Mouse (Mus musculus) left cerebral cortex, postnatal 36 days (tissue): ENCODE measurements around the gene Mphosph9. TPM values are rescaled to one million over a fixed set of nuclear protein-coding genes. Genes with fewer than 3 reads are reported as not detected.
A peak's percentile ranks its signal among the peaks of the same experiment; 100 is the strongest.

Experiments
- DNase-seq, 2 experiments: peaks; one replicate each; pipeline ENCODE4 v3.0.0; 2021 to 2022; ENCODE audit warnings: low spot score in 2 of 2, mixed read lengths in 1 of 2
- intact Hi-C: fragments of 180-260 bp; cut with DNase I; formaldehyde crosslinking; loops from one replicate; pipeline ENCODE4 v1.15.1; 2025
- total RNA-seq, 2 experiments: library from RNA; stranded (reverse); gene quantifications; 2 replicates each; pipeline ENCODE4 v1.2.3; 2021

Gene Mphosph9
- total RNA-seq, 2 experiments from 2014 or later, result 19.6 to 23.8 TPM

DNA sequence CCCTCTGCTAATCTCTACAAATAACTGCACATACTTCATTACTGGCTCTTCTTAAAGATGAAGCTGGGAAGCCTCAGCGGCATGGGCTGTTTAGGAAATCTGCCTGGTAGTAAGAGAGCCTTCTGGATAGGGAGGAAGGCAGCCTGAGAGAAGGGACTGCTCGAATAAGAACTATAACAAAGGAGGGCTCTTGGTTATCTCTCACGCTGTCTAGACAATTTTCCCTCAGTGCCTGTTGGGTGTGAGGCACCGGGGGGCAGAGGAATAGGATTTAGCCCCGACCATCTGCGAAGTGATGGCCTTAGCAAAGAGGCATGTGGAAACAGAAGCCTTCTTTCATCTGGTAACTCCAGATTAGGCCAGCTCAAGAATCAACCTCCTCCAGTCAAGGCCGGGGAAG is 80.5 kb downstream of the Mphosph9 start:
- intact Hi-C loops, result loop anchor here (5.0 kb wide), 1 partner anchor 85 kb away; no protein-coding TSS in a partner anchor
- no peak for DNase-seq

DNA sequence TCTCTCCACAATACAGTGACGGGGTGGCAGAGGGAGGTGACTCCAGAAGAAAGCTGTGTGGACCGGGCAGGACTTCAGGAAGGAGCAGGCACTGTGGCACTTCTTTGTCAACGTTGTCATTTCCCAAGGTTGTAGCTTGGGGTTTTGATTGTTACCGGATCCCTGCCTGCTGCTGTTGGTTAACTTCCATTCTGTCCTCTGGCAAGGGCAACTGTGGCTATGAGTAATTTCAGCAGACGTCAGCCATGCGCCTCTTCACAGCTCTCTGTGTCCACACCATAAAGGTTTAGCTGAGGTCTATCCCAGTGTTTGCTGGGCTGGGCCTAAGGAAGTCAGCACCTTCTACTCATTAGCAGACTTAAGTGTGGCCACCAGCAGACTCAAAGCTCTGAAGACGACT is 82.9 kb downstream of the Mphosph9 start:
- intact Hi-C loops, result loop anchor here (5.0 kb wide), 1 partner anchor 83 kb away; no protein-coding TSS in a partner anchor
- DNase-seq, result no peak

DNA sequence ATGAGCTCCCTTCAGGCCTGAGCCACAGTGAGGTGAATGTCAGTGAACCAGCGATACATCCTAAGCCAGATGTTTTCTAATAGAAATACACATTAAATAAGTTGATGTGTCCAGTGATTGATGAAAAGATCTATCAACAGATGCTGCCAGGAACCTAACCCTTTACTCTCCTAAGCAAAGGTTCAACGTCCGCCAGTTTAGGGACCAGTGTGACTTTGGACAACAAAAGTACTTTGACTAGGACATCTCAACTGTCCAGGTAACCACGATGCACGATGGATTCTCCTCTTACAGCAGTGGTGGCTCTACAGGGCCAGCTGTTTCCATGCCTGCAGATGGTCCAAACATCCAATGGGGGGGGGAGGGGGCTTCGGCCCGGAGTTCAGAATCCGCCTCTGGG is 83.3 kb downstream of the Mphosph9 start:
- intact Hi-C loops, result no loop called here
- no peak for DNase-seq

DNA sequence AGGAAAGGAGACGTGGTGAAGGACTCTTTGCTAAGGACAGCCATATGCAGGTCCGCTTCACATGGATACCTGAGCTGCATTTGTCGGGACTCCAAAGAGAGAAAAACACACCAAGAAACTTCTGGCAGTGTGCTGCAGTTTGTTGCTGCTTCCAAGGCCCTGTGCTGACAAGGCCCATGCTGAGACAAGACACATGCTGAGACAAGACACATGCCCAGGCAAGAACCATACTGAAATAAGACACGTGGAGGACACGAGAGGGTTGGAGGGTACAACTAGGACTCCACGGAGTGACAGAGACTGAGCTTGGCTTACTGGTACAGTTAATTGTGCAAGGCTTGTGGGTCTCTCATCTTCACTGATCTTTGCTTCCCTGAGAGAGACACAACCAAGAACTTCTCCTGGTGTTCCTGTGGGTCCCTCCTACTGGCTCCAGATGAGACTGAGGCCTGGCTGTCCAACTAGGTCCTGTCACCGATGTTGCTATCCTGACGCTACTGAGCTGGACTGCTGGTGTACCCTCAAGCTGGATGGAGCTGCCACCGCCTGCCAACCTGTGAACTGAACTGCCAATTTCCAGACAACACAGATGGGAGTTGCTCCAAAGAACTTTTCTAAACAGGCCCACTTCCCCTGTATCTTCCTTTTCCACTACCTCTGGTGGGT is 84.4 kb downstream of the Mphosph9 start:
- no peak for DNase-seq
- intact Hi-C loops, result no loop called here

DNA sequence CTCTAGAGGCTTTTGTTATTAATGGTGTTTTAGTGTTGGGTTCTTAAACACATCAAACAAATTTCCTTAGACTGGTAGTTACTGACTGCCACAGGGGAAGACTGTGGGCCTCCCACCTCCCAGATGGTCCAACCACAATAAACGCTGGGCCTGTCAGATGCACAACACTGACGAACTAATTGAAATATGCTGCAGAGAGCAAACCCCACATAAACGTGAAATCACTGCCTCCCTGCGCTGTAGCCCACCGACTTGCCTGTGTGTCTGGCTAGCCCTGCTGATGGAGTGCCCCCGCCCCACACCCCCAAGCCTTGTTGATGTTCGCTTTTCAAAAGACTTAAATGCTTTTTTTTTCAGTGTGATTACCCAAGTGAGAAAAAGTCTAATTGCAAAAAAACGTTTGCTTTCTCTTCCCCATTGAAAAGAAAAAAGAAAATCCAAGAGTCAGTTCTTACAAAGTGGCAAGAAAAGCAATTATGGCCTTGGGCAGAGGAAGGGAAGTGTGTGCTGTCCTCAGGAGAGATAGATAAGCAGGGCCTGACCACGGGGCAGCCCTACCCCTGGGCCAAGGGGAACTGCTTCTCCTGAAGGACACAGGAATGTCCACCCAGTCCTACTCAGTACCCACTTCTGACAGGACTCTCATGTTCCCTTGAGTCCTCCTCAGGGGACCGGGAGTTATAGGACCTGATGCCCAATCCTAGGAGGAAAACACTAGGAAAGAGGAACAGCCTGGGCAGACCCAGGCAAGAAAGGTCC is 85.9 kb downstream of the Mphosph9 start:
- DNase-seq, result no peak
- intact Hi-C loops, result no loop called here

DNA sequence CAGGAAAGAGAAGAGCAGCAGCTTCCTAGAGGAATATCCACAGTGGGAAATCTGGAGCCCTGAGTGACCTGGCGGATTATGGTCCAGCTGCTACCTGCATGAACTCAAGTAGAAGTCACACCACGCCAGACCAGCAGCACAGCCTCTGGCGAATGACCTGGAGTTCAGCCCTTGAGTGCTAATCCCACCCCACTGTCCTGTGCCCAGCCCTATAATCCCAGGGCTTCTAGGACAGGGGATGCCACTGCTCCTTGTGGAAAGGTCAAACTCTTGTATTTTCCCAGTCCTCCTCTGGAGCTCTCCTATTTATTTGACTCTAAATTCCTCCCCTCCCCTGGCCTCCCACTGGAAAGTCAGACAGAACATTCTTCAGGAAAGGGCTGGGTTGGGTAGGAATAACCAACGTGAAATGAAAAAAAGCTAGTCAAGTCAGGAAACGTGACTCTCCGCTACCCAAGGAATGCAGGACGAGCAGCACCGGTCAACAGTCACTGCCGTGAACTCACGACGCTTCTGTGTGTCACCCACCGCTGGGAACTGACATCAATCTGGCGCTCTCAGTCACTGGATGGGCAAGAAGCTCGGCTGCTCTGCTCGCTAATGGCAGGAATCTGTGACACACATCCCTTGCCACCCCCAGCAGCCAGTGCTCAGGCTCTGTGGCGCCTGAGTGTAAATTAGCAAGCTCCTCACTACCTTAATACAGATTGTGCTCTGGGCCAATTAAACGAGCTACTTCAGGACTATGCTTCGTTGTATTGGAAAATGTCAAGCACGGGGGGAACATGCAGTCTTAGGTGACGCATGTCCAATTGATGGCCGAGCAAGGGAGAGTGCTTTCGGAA is 86.7 kb downstream of the Mphosph9 start:
- no peak for DNase-seq
- intact Hi-C loops, result no loop called here

DNA sequence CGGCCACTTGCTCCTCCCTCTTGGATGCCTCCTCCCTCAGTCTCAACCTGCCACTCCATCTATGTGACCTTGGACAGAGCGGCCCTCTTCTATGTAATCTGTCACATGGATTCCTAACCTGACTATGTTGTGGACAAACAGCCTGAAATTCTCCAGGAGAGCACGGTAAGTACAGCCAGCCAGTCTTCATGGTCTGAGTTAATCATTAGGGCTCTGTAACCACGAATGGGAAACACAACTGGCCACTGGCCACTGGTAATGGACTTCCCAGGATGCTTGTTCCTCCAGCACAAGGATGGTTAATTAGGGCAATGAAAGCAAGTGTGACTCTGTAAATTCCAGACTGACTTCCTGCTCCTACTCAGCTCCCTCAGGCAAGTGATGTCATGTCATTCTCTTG is 91.6 kb downstream of the Mphosph9 start:
- intact Hi-C loops, result no loop called here
- no peak for DNase-seq

DNA sequence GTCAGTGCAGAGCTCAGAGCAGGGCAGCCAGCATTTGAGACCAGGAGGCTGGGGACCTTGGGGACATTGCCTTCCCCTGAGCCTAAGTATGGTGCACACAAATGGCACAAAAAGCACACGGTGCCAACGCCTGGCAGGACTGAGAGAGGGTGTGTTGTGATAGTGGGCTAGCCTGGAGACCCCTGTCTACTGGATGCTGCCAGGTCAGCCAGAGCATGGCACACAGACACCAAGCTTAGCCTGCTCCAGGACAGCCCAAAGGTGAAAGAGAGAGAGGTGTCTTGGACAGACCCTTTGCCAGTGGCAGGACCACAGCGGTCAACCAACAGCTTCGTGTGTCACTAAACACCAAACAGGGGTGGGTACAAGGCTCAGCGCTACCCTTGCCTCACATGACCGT is 93.0 kb downstream of the Mphosph9 start:
- DNase-seq, result no peak
- intact Hi-C loops, result no loop called here

DNA sequence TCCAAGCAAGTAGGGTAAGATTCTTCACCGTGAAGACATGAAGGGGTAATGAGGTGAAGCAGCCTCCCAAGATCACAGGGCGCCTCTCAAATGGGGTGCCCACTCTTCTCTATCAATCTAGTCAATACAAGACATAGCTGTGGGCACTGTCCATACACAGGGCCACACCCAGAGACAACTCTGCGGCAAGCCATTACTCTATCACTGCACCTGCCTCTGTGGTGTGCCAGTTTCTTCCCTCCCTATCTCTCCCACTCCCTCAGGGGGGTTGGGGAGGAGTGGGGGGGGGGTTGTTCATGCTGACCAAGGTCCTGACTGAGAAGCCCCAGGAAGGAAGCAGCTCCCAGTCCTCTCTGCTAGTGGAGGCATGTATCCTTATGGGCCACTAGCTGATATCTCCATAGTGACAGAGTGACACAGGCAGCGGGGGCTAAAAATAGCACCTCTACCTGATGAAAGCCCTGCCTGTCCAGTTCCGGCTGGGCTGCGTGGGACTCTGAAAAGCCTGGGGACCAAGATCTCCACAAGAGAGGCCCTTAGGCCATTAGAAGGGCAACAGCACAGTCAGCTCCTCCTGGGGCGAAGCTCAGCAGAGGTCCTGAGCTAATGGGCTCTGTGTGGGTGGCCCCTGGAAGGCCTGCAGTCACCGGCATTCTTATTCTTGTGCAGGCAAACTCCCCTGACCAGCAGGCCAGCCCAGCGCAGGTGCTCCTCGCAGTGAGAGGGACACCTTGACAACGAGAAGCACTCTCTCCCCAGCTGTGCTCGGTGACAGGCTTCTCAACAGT is 93.7 kb downstream of the Mphosph9 start:
- DNase-seq, result peak in 1 of 2 experiments; percentile 12
- intact Hi-C loops, result no loop called here

DNA sequence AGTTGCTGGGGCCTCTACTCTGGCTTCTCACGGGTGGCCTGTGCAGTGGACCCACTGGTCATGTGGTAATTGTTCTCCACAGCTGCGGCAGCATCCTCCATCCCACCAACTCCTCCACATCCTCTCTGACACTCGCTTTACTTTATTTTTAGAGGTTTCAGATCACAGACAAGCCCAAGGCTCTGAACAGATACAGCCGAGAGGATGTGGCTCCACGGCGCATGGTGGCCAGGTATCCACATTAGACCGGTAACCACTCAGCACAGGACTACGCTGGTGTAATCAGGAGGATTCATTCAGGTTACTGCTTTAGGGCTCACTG is 94.7 kb downstream of the Mphosph9 start:
- intact Hi-C loops, result no loop called here
- DNase-seq, result no peak

DNA sequence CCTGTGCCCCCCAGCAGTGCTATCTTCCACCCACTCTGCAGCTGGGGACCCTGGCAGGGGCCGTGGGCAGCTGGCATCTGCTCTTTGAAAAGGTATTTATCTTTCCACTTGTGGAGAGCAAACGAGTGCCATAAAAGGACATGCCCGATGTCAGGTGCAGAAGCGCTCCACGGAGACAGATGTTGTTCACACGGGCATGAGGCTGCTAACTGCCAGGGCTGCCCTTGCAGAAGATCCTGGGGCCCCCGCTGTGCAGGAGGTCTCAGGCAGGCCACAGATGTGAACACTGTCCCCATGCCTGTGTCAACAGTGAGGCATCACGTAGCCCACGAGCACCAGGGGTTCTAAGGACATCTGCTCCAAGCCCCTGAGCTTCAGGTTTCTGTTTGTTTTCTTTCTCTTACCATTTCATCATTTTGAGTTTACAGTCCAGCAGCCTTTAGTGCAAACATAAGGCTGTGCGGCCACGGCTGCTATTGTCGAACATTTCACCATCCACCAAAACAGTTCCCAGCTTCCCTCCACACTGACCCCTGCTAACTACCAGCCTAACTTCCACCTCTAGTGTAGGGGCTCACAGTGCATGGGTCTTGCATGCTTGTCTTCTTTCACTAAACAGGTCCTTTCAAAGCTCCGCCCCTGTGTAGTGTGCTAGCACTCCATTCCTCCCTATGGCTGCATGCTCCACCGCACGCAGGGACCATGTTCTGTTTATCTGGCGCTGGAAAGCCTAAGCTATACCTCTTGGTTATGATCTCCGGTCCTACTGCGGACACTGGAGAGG is 95.2 kb downstream of the Mphosph9 start:
- intact Hi-C loops, result no loop called here

DNA sequence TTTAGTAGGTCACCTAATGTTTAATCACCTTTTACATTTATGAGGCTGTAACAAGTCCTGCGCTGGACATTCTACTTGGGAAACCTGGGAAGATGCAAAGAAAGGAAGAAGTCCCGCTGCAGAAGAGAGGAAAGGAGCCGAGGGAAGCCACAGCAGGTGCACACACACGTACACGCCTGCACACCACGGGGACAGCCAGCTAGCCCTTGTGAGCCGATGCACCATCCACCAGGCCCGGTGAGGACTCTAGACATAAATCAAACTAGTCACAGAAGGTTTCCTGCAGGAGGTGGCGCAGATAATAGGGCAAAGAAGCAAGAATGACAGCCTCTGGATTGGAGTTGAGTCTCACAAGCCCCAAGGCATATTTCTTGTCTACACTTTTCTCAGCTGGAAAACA is 97.3 kb downstream of the Mphosph9 start:
- DNase-seq, result no peak
- intact Hi-C loops, result no loop called here

More for the DNA sequence above, 95.2 kb downstream of the Mphosph9 start:
- DNase-seq, result no peak

DNA sequence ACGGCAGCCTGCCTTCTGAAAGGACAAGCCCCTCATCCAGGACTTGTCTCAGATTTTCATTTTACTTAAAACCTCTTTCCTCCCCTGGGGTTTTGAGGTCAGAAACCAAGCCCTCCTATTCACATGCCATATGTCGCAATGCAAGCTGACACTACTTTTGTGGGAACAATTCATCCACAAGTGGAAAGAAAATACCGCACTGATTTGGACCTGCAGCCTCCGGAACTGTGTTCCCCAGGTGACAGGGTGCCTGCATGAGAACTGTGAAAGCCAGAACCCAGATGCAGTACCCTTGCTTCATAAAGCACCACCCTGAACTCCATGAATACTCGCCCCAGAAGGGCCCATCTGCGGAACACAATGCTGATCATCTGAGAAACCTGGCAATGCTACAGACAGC is 100.6 kb downstream of the Mphosph9 start:
- intact Hi-C loops, result no loop called here
- no peak for DNase-seq

DNA sequence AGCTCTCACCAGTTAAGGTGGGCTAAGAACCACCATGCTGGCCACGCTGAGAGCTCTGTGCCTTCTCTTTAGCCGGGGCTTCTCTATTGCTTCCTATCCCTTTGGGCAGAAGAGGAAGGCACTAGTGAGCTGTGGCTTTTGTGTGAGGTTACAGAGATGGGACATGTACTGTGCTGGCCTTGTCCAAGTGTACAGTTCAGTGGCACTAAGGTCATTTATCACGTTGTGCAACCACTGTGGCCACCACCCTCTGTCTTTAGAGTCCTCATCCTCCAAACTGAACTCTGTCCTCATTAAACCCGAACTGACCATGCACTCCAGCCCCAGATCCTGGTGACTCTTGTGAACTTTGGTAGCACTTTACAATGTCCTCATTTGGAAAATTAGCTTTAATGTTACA is 101.3 kb downstream of the Mphosph9 start:
- intact Hi-C loops, result no loop called here
- DNase-seq, result no peak

DNA sequence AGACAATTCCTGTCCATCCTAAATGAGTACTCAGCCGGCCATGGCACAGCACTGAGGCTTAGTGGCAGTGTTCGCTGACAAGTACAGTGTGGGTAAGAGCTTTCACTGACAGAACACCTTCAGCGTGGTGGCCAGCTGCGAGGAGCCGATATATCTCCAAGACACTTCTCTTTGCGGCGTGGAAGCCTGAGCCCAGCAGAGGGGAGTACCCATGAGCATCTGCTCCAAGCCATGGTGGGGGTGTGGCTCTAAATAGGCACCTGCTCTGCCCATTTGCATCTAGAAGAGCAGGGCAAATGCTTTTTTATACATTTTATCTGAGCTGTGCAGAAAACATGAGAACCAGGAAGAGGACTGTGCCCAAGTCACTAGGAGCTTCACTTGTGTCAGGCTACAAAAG is 101.9 kb downstream of the Mphosph9 start:
- intact Hi-C loops, result no loop called here
- DNase-seq, result no peak

DNA sequence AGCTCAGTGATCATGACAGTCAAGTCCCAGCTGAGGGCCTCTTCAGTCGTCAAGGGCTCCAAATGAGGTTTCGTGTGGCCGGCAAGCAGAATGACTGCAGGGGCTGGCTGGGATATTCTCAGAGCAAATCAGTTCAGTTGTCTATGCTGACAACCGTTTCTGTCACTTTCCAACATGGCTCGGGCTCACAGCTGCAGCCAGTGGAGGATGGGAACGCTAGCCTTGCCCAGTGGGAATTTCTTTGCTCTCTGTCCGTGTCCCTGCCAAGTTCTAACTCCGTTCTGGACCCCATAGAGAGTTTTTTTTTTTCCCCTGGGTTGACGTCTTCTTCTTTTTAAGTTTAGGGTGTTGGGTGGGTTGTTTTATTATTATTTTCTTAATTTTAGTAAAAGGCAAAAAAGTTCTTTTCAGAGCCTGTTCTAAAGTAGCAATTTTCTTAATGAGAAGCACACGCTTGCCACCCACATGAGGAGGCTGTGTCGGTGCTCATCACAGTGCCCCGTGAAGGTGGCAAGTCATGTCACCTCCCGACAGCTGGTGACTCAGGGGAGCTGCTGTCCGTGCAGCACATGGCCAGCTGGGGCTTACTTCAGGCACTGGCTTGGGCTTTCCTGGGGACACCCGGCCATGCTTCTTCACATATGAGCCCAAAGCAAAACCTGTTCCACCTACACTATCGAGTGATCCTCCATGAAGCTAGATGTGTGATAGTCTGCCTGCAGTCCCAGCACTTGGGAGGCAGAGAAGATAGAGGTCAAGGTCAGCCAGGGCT is 103.3 kb downstream of the Mphosph9 start:
- intact Hi-C loops, result loop anchor here (5.0 kb wide), 1 partner anchor 57 kb away; no protein-coding TSS in a partner anchor
- no peak for DNase-seq

DNA sequence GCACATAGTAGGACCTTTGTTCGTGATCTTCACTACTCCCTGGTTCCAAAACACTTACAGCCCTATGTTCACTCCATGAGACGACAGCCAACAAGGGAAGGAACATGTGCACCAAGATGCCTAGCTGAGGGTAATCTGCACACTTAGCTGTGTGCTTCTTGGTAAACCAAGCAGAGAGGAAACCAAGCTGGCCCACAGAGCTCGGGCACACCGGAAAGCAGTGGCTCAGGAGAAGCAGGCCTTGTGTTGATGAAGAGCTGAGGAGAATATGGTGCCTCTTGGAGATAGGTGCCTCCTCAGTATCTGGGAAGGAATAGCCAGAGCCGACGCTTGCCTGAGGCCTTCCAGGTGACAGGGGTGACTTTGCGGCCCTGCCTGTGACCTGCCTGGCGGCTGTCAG is 104.2 kb downstream of the Mphosph9 start:
- intact Hi-C loops, result loop anchor here (5.0 kb wide), 1 partner anchor 56 kb away; no protein-coding TSS in a partner anchor
- no peak for DNase-seq

DNA sequence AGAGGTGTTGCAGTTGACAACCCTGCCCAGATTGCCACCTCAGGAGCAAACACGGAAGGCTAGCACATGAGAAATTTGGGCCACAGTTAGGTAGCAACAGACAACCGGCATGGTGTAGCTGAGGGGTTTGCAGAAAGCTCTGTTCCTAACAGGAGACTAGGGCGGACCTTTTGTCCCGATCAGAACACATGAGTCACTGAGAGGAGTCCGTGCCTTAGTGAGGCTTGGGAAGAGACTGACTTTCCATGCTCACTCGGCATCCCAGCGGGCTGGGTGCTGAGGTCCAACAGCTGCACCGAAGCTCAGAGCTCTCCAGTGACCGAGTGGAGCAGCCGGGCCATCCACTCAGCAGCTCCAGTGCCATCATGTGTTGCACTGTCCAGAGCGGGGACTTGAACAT is 105.1 kb downstream of the Mphosph9 start:
- DNase-seq, result no peak
- intact Hi-C loops, result loop anchor here (5.0 kb wide), 1 partner anchor 55 kb away; no protein-coding TSS in a partner anchor
